Mouse (Mus musculus) forebrain, embryonic 14.5 days (tissue): ENCODE results near the gene Hsd3b4. TPM values are rescaled to one million over a fixed set of nuclear protein-coding genes. Genes with fewer than 3 reads are reported as not detected.
"Not testable (repeated sequence)": the region's sequence is repeated elsewhere in the genome, so short reads cannot be mapped to it uniquely, and the experiment has no call there.

ENCODE experiments used
- ATAC-seq: fragments of 200-750 bp; cut with Nextera tagmentation; 2 replicates; pipeline ENCODE4 v1.8.0; 2017; ENCODE audit warnings: mild to moderate bottlenecking, moderate library complexity
- DNase-seq: peaks from one replicate; pipeline ENCODE4 v3.0.0-alpha.2; 2015; ENCODE audit warnings: low spot score
- H3K27ac ChIP-seq: fragments of 300-500 bp; sonication (generic); 2 replicates; pipeline ENCODE4 v1.5.1; 2014; ENCODE audit warnings: low read depth, mild to moderate bottlenecking, control low read depth, low read length, moderate library complexity
- H3K27me3 ChIP-seq: fragments of 300-500 bp; sonication (generic); replicated peaks from 2 replicates; pipeline ENCODE4 v1.6.1; 2014; ENCODE audit warnings: low read length, control low read depth, mixed read lengths; ENCODE audit not compliant: control insufficient read depth, insufficient read depth
- H3K36me3 ChIP-seq: fragments of 300-500 bp; sonication (generic); 2 replicates; pipeline ENCODE4 v1.6.1; 2014; ENCODE audit warnings: low read length, control low read depth; ENCODE audit not compliant: control insufficient read depth, insufficient read depth
- H3K4me1 ChIP-seq: fragments of 300-500 bp; sonication (generic); 2 replicates; pipeline ENCODE4 v1.6.1; 2014; ENCODE audit warnings: antibody characterized with exemption, low read length, control low read depth; ENCODE audit not compliant: control insufficient read depth, insufficient read depth
- H3K4me2 ChIP-seq: fragments of 300-500 bp; sonication (generic); 2 replicates; pipeline ENCODE4 v1.6.1; 2014; ENCODE audit warnings: mild to moderate bottlenecking, control low read depth, low read length
- H3K4me3 ChIP-seq: fragments of 300-500 bp; sonication (generic); 2 replicates; pipeline ENCODE4 v1.5.1; 2014; ENCODE audit warnings: low read depth, low read length, control low read depth
- H3K9ac ChIP-seq: fragments of 300-500 bp; sonication (generic); 2 replicates; pipeline ENCODE4 v1.6.1; 2014; ENCODE audit warnings: mild to moderate bottlenecking, low read length, control low read depth, moderate library complexity
- H3K9me3 ChIP-seq: fragments of 300-500 bp; sonication (generic); replicated peaks from 2 replicates; pipeline ENCODE4 v1.6.1; 2016; ENCODE audit warnings: low read length, control low read depth, mixed read lengths; ENCODE audit not compliant: control insufficient read depth
- WGBS: fragments of 180-500 bp; shearing (Covaris S2); extraction: QIAGEN DNeasy Blood & Tissue Kit; methylation state at CpG from one replicate; pipeline ENCODE4 v1.1.7; 2014; 5-methylcytosine and 5-hydroxymethylcytosine counted together
- polyA plus RNA-seq: library from polyadenylated mRNA; unstranded; fragments of >200 nt; fragmentation: Nextera tagmentation; extraction: Ambion mirVana; gene quantifications from 2 replicates; pipeline ENCODE4 v1.2.1, GENCODE M21; 2014

Hsd3b4 gene
- not detected in 2 replicates for polyA plus RNA-seq

GRCm38 (mm10) chr3:98510414-98510813 is at the start of gene Hsd3b4:
Hsd3b4 (minus strand) TSS chr3:98510514.
- DNase-seq, H3K36me3 ChIP-seq, H3K4me2 ChIP-seq, H3K9ac ChIP-seq, H3K27me3 ChIP-seq, H3K4me1 ChIP-seq, H3K4me3 ChIP-seq, H3K9me3 ChIP-seq, H3K27ac ChIP-seq, ATAC-seq: not testable (repeated sequence)
- WGBS, result no CpG with 5 or more reads among the region's 1 CpGs

DNA sequence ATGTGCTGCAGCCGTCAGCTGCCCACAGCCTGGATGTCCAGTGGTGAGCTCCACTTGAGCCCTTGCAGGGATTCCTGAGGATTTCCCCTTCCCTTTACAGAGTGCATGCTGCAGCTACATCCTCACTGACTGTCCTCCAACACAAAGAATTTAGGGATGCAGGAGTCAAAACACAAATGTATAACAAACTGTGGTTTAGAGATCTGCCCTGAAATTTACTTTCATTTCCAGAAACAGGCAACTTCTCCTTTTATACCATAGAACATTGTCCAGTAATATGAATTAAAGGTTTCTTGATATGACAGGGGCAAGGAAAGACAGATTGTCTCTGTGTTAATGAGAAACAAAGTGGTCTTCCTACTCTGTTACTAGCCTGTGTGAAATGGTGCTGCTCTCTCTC is 40.5 kb upstream of the Hsd3b4 start:
- not testable (repeated sequence) for H3K36me3 ChIP-seq, H3K9me3 ChIP-seq, ATAC-seq, H3K27ac ChIP-seq, H3K9ac ChIP-seq, H3K4me2 ChIP-seq, H3K4me3 ChIP-seq, H3K4me1 ChIP-seq, DNase-seq, H3K27me3 ChIP-seq
- no CpG with 5 or more reads among the region's 1 CpGs for WGBS

- not testable (repeated sequence) for H3K27ac ChIP-seq, H3K9me3 ChIP-seq, H3K4me3 ChIP-seq, H3K4me2 ChIP-seq, H3K27me3 ChIP-seq, H3K4me1 ChIP-seq, H3K9ac ChIP-seq, DNase-seq, H3K36me3 ChIP-seq, ATAC-seq
- WGBS, result no CpG with 5 or more reads among the region's 2 CpGs
Measured at GRCm38 (mm10) chr3:98550215-98550614, 39.9 kb upstream of the Hsd3b4 start.

DNA sequence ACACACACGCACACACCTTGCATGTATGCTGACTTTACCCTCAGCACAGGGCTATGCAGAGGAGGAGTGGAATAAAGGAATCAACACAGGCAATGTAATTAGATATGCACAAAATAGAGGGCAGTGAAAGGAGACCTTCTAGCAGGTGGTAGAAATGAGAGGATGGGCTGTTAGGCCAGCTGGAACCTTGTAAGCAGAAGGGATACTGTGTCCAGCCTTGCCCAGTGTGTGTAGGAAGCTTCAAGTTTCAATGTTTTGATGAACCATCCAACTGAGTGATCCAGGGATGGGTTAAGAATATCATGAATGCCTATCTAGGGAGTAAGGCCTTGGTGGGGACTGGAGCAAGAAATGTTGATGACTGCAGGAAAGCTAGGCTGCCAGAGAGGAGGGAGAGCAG is 38.2 kb upstream of the Hsd3b4 start:
- not testable (repeated sequence) for H3K9ac ChIP-seq, ATAC-seq
- WGBS, result 86% methylated on average over 1 of the region's 1 CpGs

DNA sequence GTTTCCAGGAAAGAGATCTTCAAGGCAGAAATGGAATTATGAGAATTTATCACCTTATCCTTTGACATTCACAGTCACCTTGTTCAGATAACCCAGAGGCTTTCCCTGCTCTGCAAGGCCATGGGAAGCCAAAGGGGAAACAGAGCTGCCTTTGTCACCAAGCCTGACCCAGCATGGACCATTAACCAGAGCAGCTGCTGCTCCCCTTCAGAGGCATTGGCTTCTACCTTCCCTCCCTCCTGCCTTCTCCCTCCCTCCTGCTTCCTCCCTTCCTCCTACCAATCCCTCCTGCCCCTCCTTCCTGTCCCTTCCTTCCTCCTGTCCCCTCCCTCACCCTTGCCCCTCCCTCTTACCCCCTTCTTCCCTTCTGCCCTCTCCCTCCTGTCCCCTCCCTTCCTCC is 37.3 kb upstream of the Hsd3b4 start:
- not testable (repeated sequence) for ATAC-seq, H3K27me3 ChIP-seq, H3K27ac ChIP-seq, H3K9ac ChIP-seq, H3K4me1 ChIP-seq, DNase-seq, H3K4me2 ChIP-seq, H3K4me3 ChIP-seq, H3K36me3 ChIP-seq, H3K9me3 ChIP-seq

More for the DNA sequence above, 38.2 kb upstream of the Hsd3b4 start:
- not testable (repeated sequence) for H3K36me3 ChIP-seq, H3K27ac ChIP-seq, H3K4me2 ChIP-seq, H3K9me3 ChIP-seq, H3K4me1 ChIP-seq, H3K27me3 ChIP-seq, DNase-seq, H3K4me3 ChIP-seq

DNA sequence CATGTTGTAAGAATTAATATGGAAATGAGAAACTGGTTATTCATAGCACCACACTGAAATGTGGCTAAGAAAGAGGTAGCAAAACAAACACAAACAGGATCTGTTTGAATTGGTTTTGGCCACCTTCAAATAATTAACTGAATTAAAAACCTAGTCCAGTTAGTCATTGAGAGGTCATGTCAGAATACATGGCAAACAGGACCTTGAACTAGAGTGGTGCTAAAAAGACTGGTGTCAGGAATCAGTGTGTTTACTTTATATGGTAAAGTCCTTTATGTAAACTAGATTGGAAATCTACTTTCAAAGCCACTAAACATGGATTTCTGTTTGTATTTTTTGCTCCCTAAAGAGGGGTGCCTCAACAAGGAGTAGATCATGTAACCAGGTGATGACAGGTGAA is 14.7 kb upstream of the Hsd3b4 start:
- not testable (repeated sequence) for H3K36me3 ChIP-seq, DNase-seq, ATAC-seq, H3K27ac ChIP-seq, H3K4me2 ChIP-seq, H3K4me3 ChIP-seq, H3K9ac ChIP-seq, H3K27me3 ChIP-seq, H3K9me3 ChIP-seq, H3K4me1 ChIP-seq

DNA sequence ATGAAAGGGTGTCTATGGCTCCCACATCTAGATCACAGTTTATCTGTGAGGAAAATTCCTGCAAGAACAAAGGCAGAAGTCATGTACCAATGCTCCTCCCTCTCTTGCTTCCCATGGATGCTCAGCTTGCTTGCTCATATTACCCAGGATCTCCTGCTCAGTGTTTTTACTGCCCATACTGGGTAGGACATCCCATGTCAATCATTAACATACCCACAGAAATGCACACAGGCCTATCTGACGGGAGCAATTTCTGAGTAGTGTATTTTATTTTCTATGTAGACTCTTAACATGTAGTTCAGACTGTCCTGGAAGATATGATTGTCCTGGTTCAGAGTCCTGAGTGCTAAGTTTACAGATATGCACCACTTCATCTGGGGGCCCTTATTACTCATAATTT is 14.2 kb upstream of the Hsd3b4 start:
- no CpG with 5 or more reads among the region's 1 CpGs for WGBS
- H3K27ac ChIP-seq, H3K27me3 ChIP-seq, H3K4me3 ChIP-seq, ATAC-seq, H3K4me1 ChIP-seq, H3K9ac ChIP-seq, H3K4me2 ChIP-seq, DNase-seq, H3K9me3 ChIP-seq, H3K36me3 ChIP-seq: not testable (repeated sequence)

DNA sequence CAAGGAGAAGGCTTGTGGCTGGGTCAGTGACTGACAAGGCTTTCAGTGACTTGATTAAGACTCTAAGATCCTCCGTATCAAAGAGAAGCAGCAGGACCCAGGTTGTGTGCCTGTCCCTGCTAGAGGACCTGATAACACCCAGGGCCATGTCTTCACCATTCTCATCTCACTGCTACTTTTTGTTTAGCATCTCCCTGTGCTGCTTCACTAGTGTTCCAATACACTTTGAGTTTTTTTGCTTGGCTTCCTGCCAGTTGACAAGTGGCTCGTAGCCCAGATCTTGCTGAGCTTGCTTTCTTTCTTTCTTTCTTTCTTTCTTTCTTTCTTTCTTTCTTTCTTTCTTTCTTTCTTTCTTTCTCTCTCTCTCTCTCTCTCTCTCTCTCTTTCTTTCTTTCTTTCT is 12.5 kb upstream of the Hsd3b4 start:
- not testable (repeated sequence) for H3K27ac ChIP-seq, H3K27me3 ChIP-seq, H3K9me3 ChIP-seq, H3K36me3 ChIP-seq, H3K4me1 ChIP-seq, H3K4me2 ChIP-seq, H3K4me3 ChIP-seq, ATAC-seq, H3K9ac ChIP-seq, DNase-seq
- WGBS, result 0% methylated on average over 1 of the region's 2 CpGs

DNA sequence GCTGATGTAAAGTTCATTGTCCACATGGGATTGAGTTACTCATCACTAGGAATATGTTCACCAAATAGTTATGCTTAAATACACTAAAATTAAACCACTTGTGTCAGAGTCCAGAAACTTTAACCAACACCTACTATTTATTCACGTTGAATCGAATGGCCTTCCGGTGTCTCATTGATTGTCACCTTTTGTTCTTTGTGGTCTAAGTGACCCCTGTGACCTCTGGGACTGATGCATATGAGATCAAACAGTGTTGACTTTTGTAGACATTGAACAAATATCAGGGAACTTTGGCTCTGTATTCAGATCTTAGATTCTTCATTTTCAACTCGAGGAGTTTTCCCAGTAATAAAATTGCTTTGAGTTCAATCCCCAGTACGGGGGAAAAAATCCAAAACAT is 3.1 kb downstream of the Hsd3b4 start:
- not testable (repeated sequence) for DNase-seq, H3K4me2 ChIP-seq, H3K27ac ChIP-seq, H3K27me3 ChIP-seq, ATAC-seq, H3K36me3 ChIP-seq, H3K4me1 ChIP-seq, H3K9me3 ChIP-seq, H3K9ac ChIP-seq, H3K4me3 ChIP-seq
- no CpG with 5 or more reads among the region's 5 CpGs for WGBS

GRCm38 (mm10) chr3:98497401-98497800 is 12.9 kb downstream of the Hsd3b4 start:
- H3K9ac ChIP-seq, H3K4me3 ChIP-seq, H3K27ac ChIP-seq, H3K27me3 ChIP-seq, H3K9me3 ChIP-seq, H3K4me2 ChIP-seq, ATAC-seq, H3K4me1 ChIP-seq, H3K36me3 ChIP-seq, DNase-seq: not testable (repeated sequence)
